Mouse (Mus musculus) brown adipose tissue, adult 24 weeks (tissue): ENCODE measurements around the gene Tmed8. TPM values are rescaled to one million over a fixed set of nuclear protein-coding genes. Genes with fewer than 3 reads are reported as not detected.

Experiments
- H3K27ac ChIP-seq: fragments of 200-500 bp; replicated peaks from 2 replicates; pipeline ENCODE4 v1.5.1; 2012; ENCODE audit warnings: low read depth, mild to moderate bottlenecking, low read length
- H3K4me1 ChIP-seq: fragments of 200-500 bp; 2 replicates; pipeline ENCODE4 v1.6.1; 2012; ENCODE audit warnings: low read length, mixed read lengths; ENCODE audit not compliant: control insufficient read depth, insufficient read depth, insufficient read length
- H3K4me3 ChIP-seq: fragments of 200-500 bp; 2 replicates; pipeline ENCODE4 v1.5.1; 2012; ENCODE audit warnings: low read depth, mild to moderate bottlenecking, low read length, moderate library complexity; ENCODE audit not compliant: insufficient read depth
- polyA plus RNA-seq: library from polyadenylated mRNA; stranded (reverse); fragments of >200 nt; gene quantifications from 2 replicates; pipeline ENCODE4 v1.2.4, GENCODE M21; 2012; ENCODE audit not compliant: missing spikeins, insufficient read depth, insufficient read length

The Tmed8 gene
- polyA plus RNA-seq, 1 experiment = 2.7 TPM

GRCm38 (mm10) chr12:87142156-87142555, 58.1 kb downstream of the Tmed8 start:
- no peak overlapping the region for H3K4me3 ChIP-seq
- H3K27ac ChIP-seq = no peak overlapping the region
- no peaks in the 10 kb centered on the region for H3K4me1 ChIP-seq

GRCm38 (mm10) chr12:87138768-87139167, 61.5 kb downstream of the Tmed8 start:
- Histone ChIP-seq H3K4me1 (no peaks in the 10 kb centered on the region), H3K4me3 (no peak overlapping the region), H3K27ac (no peak overlapping the region)

- Histone ChIP-seq H3K4me1 (no peaks in the 10 kb centered on the region), H3K27ac (no peak overlapping the region), H3K4me3 (no peak overlapping the region)
Observed at GRCm38 (mm10) chr12:87138342-87138701, 61.9 kb downstream of the Tmed8 start.

GRCm38 (mm10) chr12:87137439-87138341, 62.6 kb downstream of the Tmed8 start:
- H3K4me1 ChIP-seq = no peaks in the 10 kb centered on the region
- H3K27ac ChIP-seq = no peak overlapping the region
- H3K4me3 ChIP-seq = no peak overlapping the region

GRCm38 (mm10) chr12:87132784-87133183, 67.5 kb downstream of the Tmed8 start:
- Histone ChIP-seq H3K27ac (no peak overlapping the region), H3K4me3 (no peak overlapping the region), H3K4me1 (no peaks in the 10 kb centered on the region)

- H3K27ac ChIP-seq = no peak overlapping the region
- H3K4me3 ChIP-seq = no peak overlapping the region
- no peaks in the 10 kb centered on the region for H3K4me1 ChIP-seq
Observed at GRCm38 (mm10) chr12:87132210-87132609, 68.0 kb downstream of the Tmed8 start.

- Histone ChIP-seq H3K4me1 (no peaks in the 10 kb centered on the region), H3K4me3 (no peak overlapping the region), H3K27ac (no peak overlapping the region)
Observed at GRCm38 (mm10) chr12:87131619-87132018, 68.6 kb downstream of the Tmed8 start.

GRCm38 (mm10) chr12:87131181-87131580, 69.1 kb downstream of the Tmed8 start:
- Histone ChIP-seq H3K4me3 (no peak overlapping the region), H3K27ac (no peak overlapping the region), H3K4me1 (no peaks in the 10 kb centered on the region)

GRCm38 (mm10) chr12:87130224-87130623, 70.0 kb downstream of the Tmed8 start:
- H3K27ac ChIP-seq = no peak overlapping the region
- H3K4me3 ChIP-seq = no peak overlapping the region
- no peaks in the 10 kb centered on the region for H3K4me1 ChIP-seq

GRCm38 (mm10) chr12:87127256-87127655, 73.0 kb downstream of the Tmed8 start:
- Histone ChIP-seq H3K4me3 (no peak overlapping the region), H3K27ac (no peak overlapping the region), H3K4me1 (no peaks in the 10 kb centered on the region)

GRCm38 (mm10) chr12:87121918-87122589, 78.2 kb downstream of the Tmed8 start:
- H3K27ac ChIP-seq = no peak overlapping the region
- no peaks in the 10 kb centered on the region for H3K4me1 ChIP-seq
- no peak overlapping the region for H3K4me3 ChIP-seq

Other genes starting within 250 kb of the Tmed8 start
- not detected in 2 replicates for gene Zdhhc22, start 210.0 kb downstream of the Tmed8 start, polyA plus RNA-seq
- not detected in 2 replicates for gene Tmem63c, start 179.1 kb downstream of the Tmed8 start, polyA plus RNA-seq
- not detected in 2 replicates for gene Ngb, start 97.9 kb downstream of the Tmed8 start, polyA plus RNA-seq
- 423 and 452 TPM in 2 replicates for gene Gstz1, start 53.3 kb downstream of the Tmed8 start, polyA plus RNA-seq
- 3.9 and 4.7 TPM in 2 replicates for gene Pomt2, start 52.5 kb downstream of the Tmed8 start, polyA plus RNA-seq
- gene Samd15, start 731 bp downstream of the Tmed8 start, polyA plus RNA-seq = 0.52 TPM in 1 of 2 replicates, not detected in the other
- gene Noxred1, start 38.3 kb upstream of the Tmed8 start, polyA plus RNA-seq = 0.71 and 1.3 TPM in 2 replicates
- gene Vipas39, start 65.8 kb upstream of the Tmed8 start, polyA plus RNA-seq = 24.3 and 30.8 TPM in 2 replicates
- gene Ahsa1, start 66.0 kb upstream of the Tmed8 start, polyA plus RNA-seq = 89.7 and 140 TPM in 2 replicates
- gene Ism2, start 99.3 kb upstream of the Tmed8 start, polyA plus RNA-seq = not detected in 2 replicates
- gene Sptlc2, start 187.9 kb upstream of the Tmed8 start, polyA plus RNA-seq = 10.4 and 25.5 TPM in 2 replicates
- gene Slirp, start 243.4 kb upstream of the Tmed8 start, polyA plus RNA-seq = 340 and 414 TPM in 2 replicates
- 3.7 and 4.3 TPM in 2 replicates for gene Alkbh1, start 243.6 kb upstream of the Tmed8 start, polyA plus RNA-seq